Comparison of ENCODE assay signal across 24 mouse cellular contexts in genomic region chr14:60082771-60083170, GRCm38 (mm10).
A peak's percentile ranks its signal among the peaks of the same experiment; 100 is the strongest.
DNase-seq lines count a peak whose midpoint lies in the region; ATAC-seq and TF ChIP-seq lines count a peak whose summit lies in the region.
"Had no signal": no experiment of that assay in that cellular context is flagged by ENCODE, and none has a peak within 500 bp of the region (broad histone marks: within the 10 kb centered on the region; RNA-seq: fewer than 3 reads in every experiment).

No protein-coding gene starts in this region.

- H3K9me3 ChIP-seq in hindbrain, postnatal 0 days (ENCODE audit: low read length): no peaks in the 10 kb centered on the region
- no peaks in the 10 kb centered on the region for H3K9me3 ChIP-seq in hindbrain, embryonic 10.5 days
- H3K9me3 ChIP-seq: embryonic facial prominence, embryonic 12.5 days; embryonic facial prominence, embryonic 15.5 days; forebrain, embryonic 12.5 days; heart, embryonic 12.5 days; heart, embryonic 15.5 days had no signal

- WGBS in hindbrain, postnatal 0 days: 63% methylated on average over 8 of the region's 8 CpGs
- WGBS in hindbrain, embryonic 10.5 days: 84% methylated on average over 8 of the region's 8 CpGs

- no peak overlapping the region for H3K27ac ChIP-seq in hindbrain, postnatal 0 days
- no peak overlapping the region for H3K27ac ChIP-seq in hindbrain, embryonic 10.5 days
- H3K27ac ChIP-seq: embryonic facial prominence, embryonic 12.5 days; embryonic facial prominence, embryonic 15.5 days; forebrain, embryonic 12.5 days; heart, adult 2 months; heart, embryonic 15.5 days; hindbrain, embryonic 14.5 days had no signal

- ATAC-seq in hindbrain, postnatal 0 days: no peak
- ATAC-seq: CD4-positive, CD25-positive, alpha-beta regulatory T cell, adult 4 months; intestine, postnatal 0 days had no signal

- no peak for TF ChIP-seq POLR2A in brain, embryonic 14.5 days (IDR thresholded peaks at IDR 0.05; ENCODE audit: borderline replicate concordance, extremely low read depth, insufficient read depth, insufficient read length, poor library complexity, severe bottlenecking)

- no peak overlapping the region for H3K4me2 ChIP-seq in hindbrain, postnatal 0 days (ENCODE audit: low read depth, low read length)
- H3K4me2 ChIP-seq: embryonic facial prominence, embryonic 12.5 days; embryonic facial prominence, embryonic 15.5 days; forebrain, embryonic 12.5 days; heart, embryonic 12.5 days; heart, embryonic 15.5 days; hindbrain, embryonic 14.5 days had no signal

- no peaks in the 10 kb centered on the region for H3K36me3 ChIP-seq in hindbrain, postnatal 0 days (ENCODE audit: insufficient read depth, low read length)
- H3K36me3 ChIP-seq in hindbrain, embryonic 10.5 days: no peaks in the 10 kb centered on the region
- H3K36me3 ChIP-seq: embryonic facial prominence, embryonic 12.5 days; embryonic facial prominence, embryonic 15.5 days; forebrain, embryonic 12.5 days; heart, embryonic 12.5 days; heart, embryonic 15.5 days had no signal

- H3K4me3 ChIP-seq in hindbrain, postnatal 0 days (ENCODE audit: low read length): no peak overlapping the region
- H3K4me3 ChIP-seq in hindbrain, embryonic 10.5 days: no peak overlapping the region
- H3K4me3 ChIP-seq: embryonic facial prominence, embryonic 12.5 days; embryonic facial prominence, embryonic 15.5 days; forebrain, embryonic 12.5 days; heart, adult 2 months; heart, embryonic 12.5 days; heart, embryonic 15.5 days had no signal

- H3K27me3 ChIP-seq in hindbrain, postnatal 0 days (ENCODE audit: insufficient read depth, low read length): no peaks in the 10 kb centered on the region
- peaks cover 25% of the 10 kb centered on the region for H3K27me3 ChIP-seq in hindbrain, embryonic 10.5 days (ENCODE audit: insufficient read depth, poor library complexity, severe bottlenecking)
- H3K27me3 ChIP-seq: embryonic facial prominence, embryonic 12.5 days; embryonic facial prominence, embryonic 15.5 days had no signal

- no peak overlapping the region for H3K9ac ChIP-seq in hindbrain, postnatal 0 days (replicated peaks; ENCODE audit: low read length)
- H3K9ac ChIP-seq: embryonic facial prominence, embryonic 12.5 days; embryonic facial prominence, embryonic 15.5 days; forebrain, embryonic 12.5 days; heart, embryonic 12.5 days; heart, embryonic 15.5 days; hindbrain, embryonic 14.5 days had no signal

- DNase-seq in heart, adult 11 months: peak; percentile 8
- DNase-seq in heart, adult 9 months (ENCODE audit: low spot score in 2 of 2): no peak
- DNase-seq in hindbrain, postnatal 0 days (ENCODE audit: low spot score): peak; percentile 8
- DNase-seq in hindbrain, embryonic 10.5 days (ENCODE audit: low spot score): no peak
- DNase-seq in brain, adult 2 months (ENCODE audit: low read depth, low spot score): peak; percentile 14
- DNase-seq in brain, embryonic 14.5 days (ENCODE audit: low read depth): peak; percentile 53
- DNase-seq: adrenal gland, adult 2 months; adrenal gland, postnatal 14 days; cerebellum, adult 18-20 months; cerebellum, adult 9-10 months; cerebellum, postnatal 14 days; gastrocnemius, postnatal 25 days; heart, adult 2 months; heart, postnatal 10 days; heart, postnatal 4 days; kidney, adult 2 months had no signal

- TF ChIP-seq CTCF in hindbrain, postnatal 0 days (IDR thresholded peaks at IDR 0.05; ENCODE audit: low read depth): no peak
- no peak for TF ChIP-seq CTCF in brain, embryonic 14.5 days (IDR thresholded peaks at IDR 0.05; ENCODE audit: borderline replicate concordance, extremely low read depth, insufficient read depth, insufficient read length)

- no peaks in the 10 kb centered on the region for H3K4me1 ChIP-seq in hindbrain, postnatal 0 days (ENCODE audit: insufficient read depth, low read length)
- peaks cover 15% of the 10 kb centered on the region for H3K4me1 ChIP-seq in hindbrain, embryonic 10.5 days (replicated peaks)

Comparison
In these comparisons a context has a peak if more than half of its experiments do, and no peak if none do; other contexts are left out.
1. DNase-seq: peak in heart, adult 11 months (single experiment), hindbrain, postnatal 0 days (single experiment), brain, adult 2 months (single experiment) and brain, embryonic 14.5 days (single experiment); none in heart, adult 9 months (0 of 2) and hindbrain, embryonic 10.5 days (single experiment).